9 mouse cellular contexts compared by ENCODE assay signal in genomic region chr19:47988456-47988855, GRCm38 (mm10). TPM values are rescaled to one million over a fixed set of nuclear protein-coding genes. Genes with fewer than 3 reads are reported as not detected.
DNase-seq lines count a peak whose midpoint lies in the region; ATAC-seq and TF ChIP-seq lines count a peak whose summit lies in the region.
"Had no signal": no experiment of that assay in that cellular context is flagged by ENCODE, and none has a peak within 500 bp of the region (broad histone marks: within the 10 kb centered on the region; RNA-seq: fewer than 3 reads in every experiment).

No protein-coding gene starts in this region.

- H3K4me1 ChIP-seq in lung, postnatal 0 days (ENCODE audit: insufficient read depth, low read depth, low read length): no peaks in the 10 kb centered on the region

- no peaks in the 10 kb centered on the region for H3K27me3 ChIP-seq in lung, postnatal 0 days (replicated peaks; ENCODE audit: insufficient read depth, low read length)

- 17% methylated on average over 16 of the region's 16 CpGs for WGBS in lung, postnatal 0 days

- DNase-seq in adrenal gland, adult 2 months: peak; percentile 6
- DNase-seq in adrenal gland, postnatal 25 days: no peak
- DNase-seq in lung, postnatal 0 days (ENCODE audit: low spot score): peak; percentile 57
- no peak for DNase-seq in lung, adult 18-20 months
- DNase-seq in frontal cortex, postnatal 25 days (ENCODE audit: low spot score in 2 of 2): peak; percentile 19 to 37
- DNase-seq in left cerebral cortex, adult 8-10 months (ENCODE audit: low spot score in 2 of 2): peak; percentile 15 to 20
- peak; percentile 75 for DNase-seq in retina, embryonic 14.5 days (ENCODE audit: low spot score)
- DNase-seq in thymus, postnatal 14 days: no peak

- no peaks in the 10 kb centered on the region for H3K36me3 ChIP-seq in lung, postnatal 0 days (ENCODE audit: insufficient read depth, low read length)

- H3K9ac ChIP-seq in lung, postnatal 0 days (replicated peaks; ENCODE audit: low read depth): no peak overlapping the region

- TF ChIP-seq CTCF in lung, postnatal 0 days (IDR thresholded peaks at IDR 0.05): peak; percentile 74

- H3K4me2 ChIP-seq in lung, postnatal 0 days (replicated peaks; ENCODE audit: low read depth, low read length): no peak overlapping the region

- no peak overlapping the region for H3K27ac ChIP-seq in lung, postnatal 0 days (ENCODE audit: low read length)

- no peak for ATAC-seq in lung, postnatal 0 days

- no peaks in the 10 kb centered on the region for H3K9me3 ChIP-seq in lung, postnatal 0 days (ENCODE audit: low read length)

- H3K4me3 ChIP-seq in lung, postnatal 0 days (ENCODE audit: low read depth, low read length): no peak overlapping the region

- TF ChIP-seq EP300 in lung, postnatal 0 days (IDR thresholded peaks at IDR 0.05): no peak

RNA-seq across cellular contexts. Expression of gene Cfap58, which starts 51.0 kb away (rescaled TPM):
- not detected for total RNA-seq in adrenal gland, adult 2 months (2021)
- not detected in 2 replicates for polyA plus RNA-seq in adrenal gland, adult 2 months (2012; rRNA removed)
- total RNA-seq in adrenal gland, postnatal 25 days (2021): not detected in 2 replicates
- polyA plus RNA-seq in lung, postnatal 0 days (2015; fragmentation: Nextera tagmentation; extraction: Ambion mirVana): 2.0 and 2.6 TPM in 2 replicates
- total RNA-seq in left cerebral cortex, adult 8-10 months (2022): under 1 TPM; 0.15 to 0.39 (median 0.36) TPM
- polyA plus RNA-seq: C2C12 had no signal

Comparison
In these comparisons a context has a peak if more than half of its experiments do, and no peak if none do; other contexts are left out.
1. DNase-seq: peak in adrenal gland, adult 2 months (single experiment), lung, postnatal 0 days (single experiment), frontal cortex, postnatal 25 days (2 of 2), left cerebral cortex, adult 8-10 months (2 of 2) and retina, embryonic 14.5 days (single experiment); none in adrenal gland, postnatal 25 days (single experiment), lung, adult 18-20 months (0 of 2) and thymus, postnatal 14 days (single experiment).